Mouse (Mus musculus): ENCODE measurements around the gene Cdh5. TPM values are rescaled to one million over a fixed set of nuclear protein-coding genes. Genes with fewer than 3 reads are reported as not detected.
A peak's percentile ranks its signal among the peaks of the same experiment; 100 is the strongest.
"Not testable (repeated sequence)": the region's sequence is repeated elsewhere in the genome, so short reads cannot be mapped to it uniquely, and the experiment has no call there.

The Cdh5 gene
- polyA plus RNA-seq, 1 experiment from 2014 or later, result 17.1 TPM

- peak; percentile 63 for DNase-seq (ENCODE audit: low spot score)
- peak; percentile 63 for ATAC-seq (replicated peaks; ENCODE audit: low FRiP score)
- H3K4me3 ChIP-seq (ENCODE audit: low read depth, low read length), result peak overlapping the region; percentile 15; the same call in 1 of the 2 replicates
Observed at GRCm38 (mm10) chr8:104099347-104100099, 1.9 kb upstream of the Cdh5 start.

GRCm38 (mm10) chr8:104100724-104101123 lies 701 bp upstream of the Cdh5 start:
- H3K27me3 ChIP-seq (replicated peaks; ENCODE audit: control insufficient read depth, insufficient read depth, low read length); H3K4me2 ChIP-seq; H3K9ac ChIP-seq (ENCODE audit: low read depth, low read length); H3K27ac ChIP-seq (ENCODE audit: low read depth, low read length); H3K4me3 ChIP-seq (ENCODE audit: low read depth, low read length); ATAC-seq (replicated peaks; ENCODE audit: low FRiP score); DNase-seq (ENCODE audit: low spot score); H3K9me3 ChIP-seq (ENCODE audit: control insufficient read depth, low read length); H3K36me3 ChIP-seq (ENCODE audit: control insufficient read depth, insufficient read depth, low read length): not testable (repeated sequence)
- H3K4me1 ChIP-seq (replicated peaks; ENCODE audit: control insufficient read depth, insufficient read depth, low read length), result peaks cover 23% of the 10 kb centered on the region
- 90% methylated on average over 6 of the region's 6 CpGs for WGBS

More at GRCm38 (mm10) chr8:104099347-104100099, 1.9 kb upstream of the Cdh5 start:
- Histone ChIP-seq H3K36me3 (ENCODE audit: control insufficient read depth, insufficient read depth, low read length) (no peaks in the 10 kb centered on the region), H3K4me1 (replicated peaks; ENCODE audit: control insufficient read depth, insufficient read depth, low read length) (peaks cover 23% of the 10 kb centered on the region), H3K9ac (ENCODE audit: low read depth, low read length) (peak overlapping the region; percentile 48; the same call in 1 of the 2 replicates), H3K4me2 (peak overlapping the region; percentile 56), H3K9me3 (ENCODE audit: control insufficient read depth, low read length) (no peaks in the 10 kb centered on the region), H3K27ac (ENCODE audit: low read depth, low read length) (peak overlapping the region; percentile 43; the same call in 1 of the 2 replicates), H3K27me3 (replicated peaks; ENCODE audit: control insufficient read depth, insufficient read depth, low read length) (no peaks in the 10 kb centered on the region)
- 42% methylated on average over 20 of the region's 20 CpGs for WGBS

- no peak for DNase-seq (ENCODE audit: low spot score)
- no peak overlapping the region for H3K4me3 ChIP-seq (ENCODE audit: low read depth, low read length)
- H3K36me3 ChIP-seq (ENCODE audit: control insufficient read depth, insufficient read depth, low read length), result no peaks in the 10 kb centered on the region
- no peak overlapping the region for H3K27ac ChIP-seq (ENCODE audit: low read depth, low read length)
- no peak for ATAC-seq (replicated peaks; ENCODE audit: low FRiP score)
- no peaks in the 10 kb centered on the region for H3K27me3 ChIP-seq (replicated peaks; ENCODE audit: control insufficient read depth, insufficient read depth, low read length)
- H3K4me2 ChIP-seq, result no peak overlapping the region
- H3K9me3 ChIP-seq (ENCODE audit: control insufficient read depth, low read length), result no peaks in the 10 kb centered on the region
- 51% methylated on average over 7 of the region's 7 CpGs for WGBS
- peaks cover 23% of the 10 kb centered on the region for H3K4me1 ChIP-seq (replicated peaks; ENCODE audit: control insufficient read depth, insufficient read depth, low read length)
- H3K9ac ChIP-seq (ENCODE audit: low read depth, low read length), result no peak overlapping the region
Observed at GRCm38 (mm10) chr8:104103462-104103861, 2.0 kb downstream of the Cdh5 start.

- ATAC-seq (replicated peaks; ENCODE audit: low FRiP score), result no peak
- no peak for DNase-seq (ENCODE audit: low spot score)
- WGBS, result 65% methylated on average over 6 of the region's 6 CpGs
- Histone ChIP-seq H3K4me1 (replicated peaks; ENCODE audit: control insufficient read depth, insufficient read depth, low read length) (peaks cover 10% of the 10 kb centered on the region), H3K9ac (ENCODE audit: low read depth, low read length) (no peak overlapping the region), H3K36me3 (ENCODE audit: control insufficient read depth, insufficient read depth, low read length) (no peaks in the 10 kb centered on the region), H3K27me3 (replicated peaks; ENCODE audit: control insufficient read depth, insufficient read depth, low read length) (no peaks in the 10 kb centered on the region), H3K27ac (ENCODE audit: low read depth, low read length) (no peak overlapping the region), H3K4me3 (ENCODE audit: low read depth, low read length) (no peak overlapping the region), H3K4me2 (no peak overlapping the region), H3K9me3 (ENCODE audit: control insufficient read depth, low read length) (no peaks in the 10 kb centered on the region)
Observed at GRCm38 (mm10) chr8:104105768-104106167, 4.3 kb downstream of the Cdh5 start.

GRCm38 (mm10) chr8:104106276-104106946 lies 5.0 kb downstream of the Cdh5 start:
- Histone ChIP-seq H3K4me1 (replicated peaks; ENCODE audit: control insufficient read depth, insufficient read depth, low read length) (peaks cover 5% of the 10 kb centered on the region), H3K27ac (ENCODE audit: low read depth, low read length) (no peak overlapping the region), H3K4me3 (ENCODE audit: low read depth, low read length) (no peak overlapping the region), H3K9ac (ENCODE audit: low read depth, low read length) (no peak overlapping the region), H3K9me3 (ENCODE audit: control insufficient read depth, low read length) (no peaks in the 10 kb centered on the region), H3K36me3 (ENCODE audit: control insufficient read depth, insufficient read depth, low read length) (no peaks in the 10 kb centered on the region), H3K27me3 (replicated peaks; ENCODE audit: control insufficient read depth, insufficient read depth, low read length) (no peaks in the 10 kb centered on the region), H3K4me2 (no peak overlapping the region)
- WGBS, result 72% methylated on average over 7 of the region's 7 CpGs
- no peak for DNase-seq (ENCODE audit: low spot score)
- ATAC-seq (replicated peaks; ENCODE audit: low FRiP score), result no peak

GRCm38 (mm10) chr8:104107111-104107510 lies 5.7 kb downstream of the Cdh5 start:
- H3K27ac ChIP-seq (ENCODE audit: low read depth, low read length), result no peak overlapping the region
- no peak overlapping the region for H3K9ac ChIP-seq (ENCODE audit: low read depth, low read length)
- H3K4me1 ChIP-seq (replicated peaks; ENCODE audit: control insufficient read depth, insufficient read depth, low read length), result no peaks in the 10 kb centered on the region
- no peaks in the 10 kb centered on the region for H3K27me3 ChIP-seq (replicated peaks; ENCODE audit: control insufficient read depth, insufficient read depth, low read length)
- no peaks in the 10 kb centered on the region for H3K36me3 ChIP-seq (ENCODE audit: control insufficient read depth, insufficient read depth, low read length)
- DNase-seq (ENCODE audit: low spot score), result no peak
- no peak overlapping the region for H3K4me3 ChIP-seq (ENCODE audit: low read depth, low read length)
- ATAC-seq (replicated peaks; ENCODE audit: low FRiP score), result no peak
- H3K4me2 ChIP-seq, result no peak overlapping the region
- no peaks in the 10 kb centered on the region for H3K9me3 ChIP-seq (ENCODE audit: control insufficient read depth, low read length)

- DNase-seq (ENCODE audit: low spot score) (no peak), ATAC-seq (replicated peaks; ENCODE audit: low FRiP score) (no peak)
- Histone ChIP-seq H3K9ac (ENCODE audit: low read depth, low read length) (no peak overlapping the region), H3K4me1 (replicated peaks; ENCODE audit: control insufficient read depth, insufficient read depth, low read length) (no peaks in the 10 kb centered on the region), H3K27ac (ENCODE audit: low read depth, low read length) (no peak overlapping the region), H3K9me3 (ENCODE audit: control insufficient read depth, low read length) (no peaks in the 10 kb centered on the region), H3K36me3 (ENCODE audit: control insufficient read depth, insufficient read depth, low read length) (no peaks in the 10 kb centered on the region), H3K27me3 (replicated peaks; ENCODE audit: control insufficient read depth, insufficient read depth, low read length) (no peaks in the 10 kb centered on the region), H3K4me2 (no peak overlapping the region), H3K4me3 (ENCODE audit: low read depth, low read length) (no peak overlapping the region)
- WGBS, result 46% methylated on average over 5 of the region's 5 CpGs
Observed at GRCm38 (mm10) chr8:104108048-104108447, 6.6 kb downstream of the Cdh5 start.

GRCm38 (mm10) chr8:104110498-104111134 lies 9.2 kb downstream of the Cdh5 start:
- 72% methylated on average over 10 of the region's 10 CpGs for WGBS
- H3K4me2 ChIP-seq, result no peak overlapping the region
- no peaks in the 10 kb centered on the region for H3K27me3 ChIP-seq (replicated peaks; ENCODE audit: control insufficient read depth, insufficient read depth, low read length)
- no peaks in the 10 kb centered on the region for H3K4me1 ChIP-seq (replicated peaks; ENCODE audit: control insufficient read depth, insufficient read depth, low read length)
- DNase-seq (ENCODE audit: low spot score) (no peak), ATAC-seq (replicated peaks; ENCODE audit: low FRiP score) (no peak)
- H3K9ac ChIP-seq (ENCODE audit: low read depth, low read length), result no peak overlapping the region
- H3K9me3 ChIP-seq (ENCODE audit: control insufficient read depth, low read length), result no peaks in the 10 kb centered on the region
- no peak overlapping the region for H3K4me3 ChIP-seq (ENCODE audit: low read depth, low read length)
- H3K36me3 ChIP-seq (ENCODE audit: control insufficient read depth, insufficient read depth, low read length), result no peaks in the 10 kb centered on the region
- H3K27ac ChIP-seq (ENCODE audit: low read depth, low read length), result no peak overlapping the region
